Mouse (Mus musculus) olfactory bulb, adult 2 months (tissue): ENCODE results near the gene Cd2. TPM values are rescaled to one million over a fixed set of nuclear protein-coding genes. Genes with fewer than 3 reads are reported as not detected.

Experiments used
- H3K27ac ChIP-seq: fragments of 200-500 bp; 2 replicates; pipeline ENCODE4 v1.5.1; 2012; ENCODE audit warnings: low read depth, low read length; ENCODE audit not compliant: insufficient read depth
- H3K4me1 ChIP-seq: fragments of 200-500 bp; 2 replicates; pipeline ENCODE4 v1.6.1; 2012; ENCODE audit warnings: low read length; ENCODE audit not compliant: control insufficient read depth, insufficient read depth
- H3K4me3 ChIP-seq: fragments of 200-500 bp; 2 replicates; pipeline ENCODE4 v1.5.1; 2012; ENCODE audit warnings: mild to moderate bottlenecking, low read depth, low read length, moderate library complexity; ENCODE audit not compliant: insufficient read depth
- CTCF ChIP-seq: fragments of 200-500 bp; IDR thresholded peaks from 2 replicates; pipeline ENCODE4 v1.5.1; 2012; ENCODE audit warnings: low read depth, mild to moderate bottlenecking, low read length, moderate library complexity; ENCODE audit not compliant: insufficient read depth
- POLR2A ChIP-seq: fragments of 200-500 bp; IDR thresholded peaks from 2 replicates; pipeline ENCODE4 v1.6.1; 2012; ENCODE audit warnings: mild to moderate bottlenecking, low read depth, low read length, moderate library complexity; ENCODE audit not compliant: insufficient read depth
- WGBS: fragments of 180-500 bp; shearing (Covaris S2); methylation state at CpG from one replicate; pipeline ENCODE4 v1.1.7; 2018; 5-methylcytosine and 5-hydroxymethylcytosine counted together
- polyA plus RNA-seq: library from polyadenylated mRNA; stranded (reverse); fragments of >200 nt; gene quantifications from 2 replicates; pipeline ENCODE4 v1.2.4, GENCODE M21; 2012; ENCODE audit warnings: low replicate concordance; ENCODE audit not compliant: missing spikeins, insufficient read depth, insufficient read length

The Cd2 gene
- polyA plus RNA-seq, 1 experiment: not detected

- 72% methylated on average over 2 of the region's 2 CpGs for WGBS
- TF ChIP-seq CTCF (no peak), POLR2A (no peak)
- no peak overlapping the region for H3K27ac ChIP-seq
- peaks cover 7% of the 10 kb centered on the region for H3K4me1 ChIP-seq
- no peak overlapping the region for H3K4me3 ChIP-seq
Observed at GRCm38 (mm10) chr3:101258976-101259375, 28.8 kb downstream of the Cd2 start.

GRCm38 (mm10) chr3:101256090-101256489 is 31.6 kb downstream of the Cd2 start:
- Histone ChIP-seq H3K4me1 (peaks cover 7% of the 10 kb centered on the region), H3K27ac (no peak overlapping the region), H3K4me3 (no peak overlapping the region)
- WGBS: 18% methylated on average over 8 of the region's 8 CpGs
- no peak for TF ChIP-seq CTCF

- no peak overlapping the region for H3K4me3 ChIP-seq
- WGBS: 75% methylated on average over 8 of the region's 8 CpGs
- TF ChIP-seq POLR2A: no peak
- no peak for TF ChIP-seq CTCF
- H3K27ac ChIP-seq: no peak overlapping the region
- peaks cover 7% of the 10 kb centered on the region for H3K4me1 ChIP-seq
Observed at GRCm38 (mm10) chr3:101252141-101252540, 35.6 kb downstream of the Cd2 start.

- Histone ChIP-seq H3K4me1 (no peaks in the 10 kb centered on the region), H3K4me3 (no peak overlapping the region), H3K27ac (no peak overlapping the region)
- 91% methylated on average over 6 of the region's 6 CpGs for WGBS
- TF ChIP-seq CTCF (no peak), POLR2A (no peak)
Observed at GRCm38 (mm10) chr3:101249846-101250245, 37.9 kb downstream of the Cd2 start.

- WGBS: 89% methylated on average over 3 of the region's 3 CpGs
- no peak overlapping the region for H3K27ac ChIP-seq
- TF ChIP-seq CTCF (no peak), POLR2A (no peak)
- H3K4me3 ChIP-seq: no peak overlapping the region
- no peaks in the 10 kb centered on the region for H3K4me1 ChIP-seq
Observed at GRCm38 (mm10) chr3:101245212-101245611, 42.5 kb downstream of the Cd2 start.

GRCm38 (mm10) chr3:101243002-101243401 is 44.7 kb downstream of the Cd2 start:
- no peak for TF ChIP-seq POLR2A
- no peak for TF ChIP-seq CTCF
- 94% methylated on average over 2 of the region's 2 CpGs for WGBS
- Histone ChIP-seq H3K27ac (no peak overlapping the region), H3K4me1 (no peaks in the 10 kb centered on the region), H3K4me3 (no peak overlapping the region)

- H3K27ac ChIP-seq: no peak overlapping the region
- TF ChIP-seq POLR2A (no peak), CTCF (no peak)
- no peaks in the 10 kb centered on the region for H3K4me1 ChIP-seq
- H3K4me3 ChIP-seq: no peak overlapping the region
- 83% methylated on average over 3 of the region's 3 CpGs for WGBS
Observed at GRCm38 (mm10) chr3:101241866-101242265, 45.9 kb downstream of the Cd2 start.

- H3K27ac ChIP-seq: no peak overlapping the region
- WGBS: 92% methylated on average over 9 of the region's 9 CpGs
- no peaks in the 10 kb centered on the region for H3K4me1 ChIP-seq
- TF ChIP-seq CTCF: no peak
- TF ChIP-seq POLR2A: no peak
- no peak overlapping the region for H3K4me3 ChIP-seq
Observed at GRCm38 (mm10) chr3:101240859-101241258, 46.9 kb downstream of the Cd2 start.

GRCm38 (mm10) chr3:101239236-101239635 is 48.5 kb downstream of the Cd2 start:
- no peak overlapping the region for H3K27ac ChIP-seq
- H3K4me3 ChIP-seq: no peak overlapping the region
- H3K4me1 ChIP-seq: no peaks in the 10 kb centered on the region
- 88% methylated on average over 4 of the region's 4 CpGs for WGBS
- TF ChIP-seq CTCF (no peak), POLR2A (no peak)

GRCm38 (mm10) chr3:101238695-101239094 is 49.0 kb downstream of the Cd2 start:
- TF ChIP-seq CTCF: no peak
- TF ChIP-seq POLR2A: no peak
- Histone ChIP-seq H3K4me1 (no peaks in the 10 kb centered on the region), H3K4me3 (no peak overlapping the region), H3K27ac (no peak overlapping the region)
- WGBS: 93% methylated on average over 6 of the region's 6 CpGs
